Mouse (Mus musculus): ENCODE measurements around the gene Sec61b.

DNA sequence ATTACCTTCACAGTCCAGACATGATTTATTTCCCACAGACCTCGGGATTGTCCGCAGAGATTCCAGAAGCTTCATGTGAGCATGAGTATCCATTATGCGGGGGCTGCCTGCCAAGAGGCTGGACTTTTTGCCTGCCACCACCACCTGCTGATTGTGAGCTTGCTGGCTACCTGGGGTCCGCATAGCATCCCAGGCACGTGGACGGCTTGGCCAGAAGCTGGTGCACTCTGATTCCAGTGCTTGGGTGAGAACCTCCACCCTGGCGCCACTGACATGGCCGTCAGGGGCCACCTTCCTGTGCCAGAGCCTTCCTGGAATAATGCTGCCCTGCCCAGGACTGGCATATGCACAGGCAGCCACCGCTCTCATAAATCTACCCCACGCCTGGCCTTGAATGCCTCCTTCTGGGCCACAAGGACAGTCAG, 24.7 kb downstream of the Sec61b start:
- TF ChIP-seq CTCF (IDR thresholded peaks at IDR 0.05; ENCODE audit: borderline replicate concordance, control insufficient read depth, extremely low read depth, insufficient read depth, low read length, poor library complexity) (no peak), POLR2A (IDR thresholded peaks at IDR 0.05; ENCODE audit: control insufficient read depth, extremely low read depth, insufficient read depth, low read length, poor library complexity) (no peak)

Measured in thymus, adult 2 months (tissue).